Mouse (Mus musculus) kidney, embryonic 15.5 days (tissue): ENCODE data around the gene Fam193a. TPM values are rescaled to one million over a fixed set of nuclear protein-coding genes. Genes with fewer than 3 reads are reported as not detected.
A peak's percentile ranks its signal among the peaks of the same experiment; 100 is the strongest.

ENCODE experiments used
- ATAC-seq: fragments of 200-750 bp; cut with Nextera tagmentation; replicated peaks from 2 replicates; pipeline ENCODE4 v1.8.0; 2017; ENCODE audit warnings: moderate TSS enrichment; ENCODE audit not compliant: low FRiP score
- H3K27ac ChIP-seq: fragments of 300-500 bp; sonication (generic); 2 replicates; pipeline ENCODE4 v1.5.1; 2015; ENCODE audit warnings: mild to moderate bottlenecking, inconsistent platforms
- H3K27me3 ChIP-seq: fragments of 300-500 bp; sonication (generic); 2 replicates; pipeline ENCODE4 v1.6.1; 2015; ENCODE audit warnings: inconsistent platforms
- H3K36me3 ChIP-seq: fragments of 300-500 bp; sonication (generic); 2 replicates; pipeline ENCODE4 v1.6.1; 2015; ENCODE audit warnings: inconsistent platforms
- H3K4me1 ChIP-seq: fragments of 300-500 bp; sonication (generic); 2 replicates; pipeline ENCODE4 v1.6.1; 2015; ENCODE audit warnings: inconsistent platforms
- H3K4me2 ChIP-seq: fragments of 300-500 bp; sonication (generic); 2 replicates; pipeline ENCODE4 v1.6.1; 2015; ENCODE audit warnings: moderate library complexity, mild to moderate bottlenecking, inconsistent platforms
- H3K4me3 ChIP-seq: fragments of 300-500 bp; sonication (generic); replicated peaks from 2 replicates; pipeline ENCODE4 v1.5.1; 2015; ENCODE audit warnings: mild to moderate bottlenecking, inconsistent platforms
- H3K9ac ChIP-seq: fragments of 300-500 bp; sonication (generic); 2 replicates; pipeline ENCODE4 v1.6.1; 2015; ENCODE audit warnings: mild to moderate bottlenecking, inconsistent platforms
- H3K9me3 ChIP-seq: fragments of 300-500 bp; sonication (generic); replicated peaks from 2 replicates; pipeline ENCODE4 v1.6.1; 2016; ENCODE audit warnings: inconsistent platforms
- WGBS: fragments of 180-500 bp; shearing (Covaris S2); methylation state at CpG from one replicate; pipeline ENCODE4 v1.1.7; 2015; ENCODE audit warnings: mixed read lengths; 5-methylcytosine and 5-hydroxymethylcytosine counted together
- polyA plus RNA-seq: library from polyadenylated mRNA; unstranded; fragments of >200 nt; fragmentation: Nextera tagmentation; extraction: Ambion mirVana; gene quantifications from 2 replicates; pipeline ENCODE4 v1.2.1, GENCODE M21; 2015

Fam193a gene
- polyA plus RNA-seq, 1 experiment from 2014 or later: 13.0 TPM

GRCm38 (mm10) chr5:34352084-34352631 lies 17.6 kb upstream of the Fam193a start:
- WGBS: 90% methylated on average over 3 of the region's 3 CpGs
- no peaks in the 10 kb centered on the region for H3K27me3 ChIP-seq
- no peak overlapping the region for H3K4me3 ChIP-seq
- no peaks in the 10 kb centered on the region for H3K4me1 ChIP-seq
- no peak overlapping the region for H3K9ac ChIP-seq
- peaks cover 96% of the 10 kb centered on the region for H3K36me3 ChIP-seq
- no peak for ATAC-seq
- H3K27ac ChIP-seq: no peak overlapping the region
- no peaks in the 10 kb centered on the region for H3K9me3 ChIP-seq
- no peak overlapping the region for H3K4me2 ChIP-seq

- Histone ChIP-seq H3K36me3 (peaks cover 90% of the 10 kb centered on the region), H3K27me3 (no peaks in the 10 kb centered on the region), H3K4me3 (no peak overlapping the region), H3K9me3 (no peaks in the 10 kb centered on the region), H3K4me2 (no peak overlapping the region), H3K27ac (no peak overlapping the region), H3K9ac (no peak overlapping the region), H3K4me1 (no peaks in the 10 kb centered on the region)
- 95% methylated on average over 3 of the region's 3 CpGs for WGBS
- no peak for ATAC-seq
Measured at GRCm38 (mm10) chr5:34360261-34360660, 9.5 kb upstream of the Fam193a start.

DNA sequence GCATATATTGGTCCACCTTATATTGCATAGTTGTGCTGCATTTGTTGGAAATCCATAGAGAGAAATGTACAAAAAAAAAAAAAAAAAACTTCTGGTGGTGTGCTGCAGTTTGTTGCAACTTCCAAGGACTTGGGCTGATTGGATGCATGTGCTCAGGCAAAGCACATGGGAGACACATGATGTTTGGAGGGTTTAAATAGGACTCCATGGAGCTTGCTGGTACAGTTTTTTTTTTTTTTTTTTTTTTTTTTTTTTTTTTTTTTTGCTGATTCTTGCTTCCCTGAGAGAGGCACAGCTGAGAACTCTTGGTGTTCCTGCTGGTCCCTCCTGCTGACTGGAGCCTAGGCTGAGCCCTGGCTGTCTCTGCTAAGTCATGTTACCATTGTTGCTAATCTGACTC lies 6.6 kb upstream of the Fam193a start:
- H3K4me1 ChIP-seq: no peaks in the 10 kb centered on the region
- no peak overlapping the region for H3K4me2 ChIP-seq
- H3K27me3 ChIP-seq: no peaks in the 10 kb centered on the region
- H3K9me3 ChIP-seq: no peaks in the 10 kb centered on the region
- no peak overlapping the region for H3K9ac ChIP-seq
- peaks cover 66% of the 10 kb centered on the region for H3K36me3 ChIP-seq
- no peak overlapping the region for H3K27ac ChIP-seq
- H3K4me3 ChIP-seq: no peak overlapping the region
- ATAC-seq: no peak

GRCm38 (mm10) chr5:34368551-34369290 lies 1.0 kb upstream of the Fam193a start:
- Histone ChIP-seq H3K27me3 (no peaks in the 10 kb centered on the region), H3K4me3 (peak overlapping the region; percentile 93), H3K4me2 (peak overlapping the region; percentile 59), H3K36me3 (peaks cover 16% of the 10 kb centered on the region), H3K4me1 (peaks cover 22% of the 10 kb centered on the region), H3K9ac (peak overlapping the region; percentile 53), H3K9me3 (no peaks in the 10 kb centered on the region), H3K27ac (peak overlapping the region; percentile 86)
- no peak for ATAC-seq
- 68% methylated on average over 7 of the region's 7 CpGs for WGBS

GRCm38 (mm10) chr5:34370022-34370823 lies 490 bp downstream of the Fam193a start:
- H3K27me3 ChIP-seq: no peaks in the 10 kb centered on the region
- H3K9me3 ChIP-seq: no peaks in the 10 kb centered on the region
- H3K36me3 ChIP-seq: peaks cover 3% of the 10 kb centered on the region; the same call in 1 of the 2 replicates
- peak overlapping the region; percentile 94 for H3K9ac ChIP-seq
- H3K4me2 ChIP-seq: peak overlapping the region; percentile 70
- H3K27ac ChIP-seq: peak overlapping the region; percentile 56
- H3K4me1 ChIP-seq: peaks cover 22% of the 10 kb centered on the region
- peak; percentile 5 for ATAC-seq
- under 1% methylated on average over 93 of the region's 114 CpGs for WGBS
- H3K4me3 ChIP-seq: peak overlapping the region; percentile 93

GRCm38 (mm10) chr5:34370840-34371239 lies 1.1 kb downstream of the Fam193a start:
- H3K4me2 ChIP-seq: peak overlapping the region; percentile 70
- H3K4me3 ChIP-seq: peak overlapping the region; percentile 93
- H3K36me3 ChIP-seq: no peaks in the 10 kb centered on the region
- no peaks in the 10 kb centered on the region for H3K27me3 ChIP-seq
- peaks cover 22% of the 10 kb centered on the region for H3K4me1 ChIP-seq
- 25% methylated on average over 8 of the region's 8 CpGs for WGBS
- H3K27ac ChIP-seq: 0 out of 2 replicates have a peak overlapping the region, but pooled peaks have one; percentile 56
- no peaks in the 10 kb centered on the region for H3K9me3 ChIP-seq
- ATAC-seq: no peak
- H3K9ac ChIP-seq: peak overlapping the region; percentile 94

- 0 out of 2 replicates have a peak overlapping the region, but pooled peaks have one; percentile 3 for H3K4me3 ChIP-seq
- H3K9me3 ChIP-seq: no peaks in the 10 kb centered on the region
- H3K4me1 ChIP-seq: peaks cover 22% of the 10 kb centered on the region
- no peaks in the 10 kb centered on the region for H3K36me3 ChIP-seq
- no peak overlapping the region for H3K27ac ChIP-seq
- no peaks in the 10 kb centered on the region for H3K27me3 ChIP-seq
- ATAC-seq: no peak
- no peak overlapping the region for H3K9ac ChIP-seq
- H3K4me2 ChIP-seq: peak overlapping the region; percentile 5; the same call in 1 of the 2 replicates
Measured at GRCm38 (mm10) chr5:34372141-34372540, 2.4 kb downstream of the Fam193a start.

DNA sequence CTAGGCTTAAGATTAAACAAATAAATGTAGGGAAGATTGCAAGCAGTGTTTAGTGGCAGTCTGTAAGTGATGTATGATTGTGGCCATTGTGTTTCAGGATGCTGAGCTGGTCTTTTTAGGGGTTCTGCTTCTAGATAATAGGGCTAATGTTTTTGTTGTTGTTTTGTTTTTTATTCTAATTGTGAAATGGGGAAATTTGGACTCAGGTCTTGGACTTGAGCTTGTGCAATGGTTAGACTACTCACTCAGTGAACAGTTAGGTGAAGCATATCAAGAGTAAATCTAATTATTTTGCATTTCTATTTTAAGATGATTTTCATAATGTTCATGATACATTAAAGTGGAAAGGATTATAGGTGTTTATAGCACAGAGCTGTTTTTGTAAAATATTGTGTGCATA lies 2.8 kb downstream of the Fam193a start:
- Histone ChIP-seq H3K4me3 (no peak overlapping the region), H3K4me2 (peak overlapping the region; percentile 5; the same call in 1 of the 2 replicates), H3K27ac (no peak overlapping the region), H3K9ac (no peak overlapping the region), H3K27me3 (no peaks in the 10 kb centered on the region), H3K4me1 (peaks cover 22% of the 10 kb centered on the region), H3K9me3 (no peaks in the 10 kb centered on the region), H3K36me3 (no peaks in the 10 kb centered on the region)
- ATAC-seq: no peak

- Histone ChIP-seq H3K4me1 (no peaks in the 10 kb centered on the region), H3K9me3 (no peaks in the 10 kb centered on the region), H3K27ac (no peak overlapping the region), H3K27me3 (no peaks in the 10 kb centered on the region), H3K4me3 (no peak overlapping the region), H3K4me2 (no peak overlapping the region), H3K36me3 (no peaks in the 10 kb centered on the region), H3K9ac (no peak overlapping the region)
- no peak for ATAC-seq
Measured at GRCm38 (mm10) chr5:34378787-34379186, 9.1 kb downstream of the Fam193a start.

GRCm38 (mm10) chr5:34381700-34382099 lies 12.0 kb downstream of the Fam193a start:
- H3K9me3 ChIP-seq: peaks cover 6% of the 10 kb centered on the region; the same call in 1 of the 2 replicates
- no peak for ATAC-seq
- H3K4me1 ChIP-seq: no peaks in the 10 kb centered on the region
- no peak overlapping the region for H3K4me2 ChIP-seq
- no peak overlapping the region for H3K9ac ChIP-seq
- no peaks in the 10 kb centered on the region for H3K27me3 ChIP-seq
- 94% methylated on average over 2 of the region's 2 CpGs for WGBS
- peaks cover 15% of the 10 kb centered on the region for H3K36me3 ChIP-seq
- H3K4me3 ChIP-seq: no peak overlapping the region
- no peak overlapping the region for H3K27ac ChIP-seq

DNA sequence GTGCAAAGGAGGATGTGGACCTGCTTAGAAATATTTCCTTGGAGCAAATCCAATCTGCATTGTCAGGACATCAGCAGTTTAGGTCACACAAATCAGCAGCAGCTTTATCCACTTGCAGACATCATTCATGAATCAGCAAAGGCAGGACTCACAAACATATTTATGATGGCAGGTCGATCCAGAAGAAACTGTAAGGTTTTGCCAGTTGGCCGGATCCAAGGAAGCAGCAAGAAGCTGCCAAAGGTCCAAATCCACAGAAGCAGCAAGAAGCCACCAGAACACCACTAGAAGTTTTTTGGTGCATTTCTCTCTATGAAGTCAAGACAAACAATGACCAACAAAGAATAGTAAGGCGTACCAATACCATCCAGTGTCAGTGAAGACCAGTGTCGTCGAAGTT lies 15.9 kb downstream of the Fam193a start:
- no peaks in the 10 kb centered on the region for H3K4me1 ChIP-seq
- H3K9me3 ChIP-seq: peaks cover 13% of the 10 kb centered on the region; the same call in 1 of the 2 replicates
- 97% methylated on average over 5 of the region's 5 CpGs for WGBS
- H3K36me3 ChIP-seq: peaks cover 24% of the 10 kb centered on the region
- H3K27me3 ChIP-seq: no peaks in the 10 kb centered on the region
- no peak overlapping the region for H3K27ac ChIP-seq
- no peak overlapping the region for H3K4me2 ChIP-seq
- no peak for ATAC-seq
- H3K4me3 ChIP-seq: no peak overlapping the region
- no peak overlapping the region for H3K9ac ChIP-seq

DNA sequence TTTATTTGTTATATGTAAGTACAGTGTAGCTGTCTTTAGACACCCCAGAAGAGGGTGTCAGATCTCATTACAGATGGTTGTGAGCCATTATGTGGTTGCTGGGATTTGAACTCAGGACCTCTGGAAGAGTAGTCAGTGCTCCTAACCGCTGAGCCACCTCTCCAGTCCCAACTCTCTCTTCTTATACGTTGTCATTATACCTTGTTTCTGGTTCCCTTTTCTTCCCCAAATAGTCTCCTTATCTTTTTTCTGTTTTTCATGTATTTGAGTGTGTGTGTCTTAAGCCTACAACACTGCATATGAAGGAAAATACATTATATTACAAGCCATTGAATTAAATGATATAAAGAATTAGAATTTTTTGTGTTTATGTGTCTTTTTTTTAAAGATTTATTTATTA lies 17.0 kb downstream of the Fam193a start:
- no peaks in the 10 kb centered on the region for H3K27me3 ChIP-seq
- no peak overlapping the region for H3K4me2 ChIP-seq
- peaks cover 24% of the 10 kb centered on the region for H3K36me3 ChIP-seq
- H3K9me3 ChIP-seq: peaks cover 13% of the 10 kb centered on the region; the same call in 1 of the 2 replicates
- no peak for ATAC-seq
- H3K4me1 ChIP-seq: no peaks in the 10 kb centered on the region
- 97% methylated on average over 2 of the region's 2 CpGs for WGBS
- H3K4me3 ChIP-seq: no peak overlapping the region
- H3K27ac ChIP-seq: no peak overlapping the region
- H3K9ac ChIP-seq: no peak overlapping the region
